ENCODE assay signal across 13 mouse cellular contexts in the genomic region with DNA sequence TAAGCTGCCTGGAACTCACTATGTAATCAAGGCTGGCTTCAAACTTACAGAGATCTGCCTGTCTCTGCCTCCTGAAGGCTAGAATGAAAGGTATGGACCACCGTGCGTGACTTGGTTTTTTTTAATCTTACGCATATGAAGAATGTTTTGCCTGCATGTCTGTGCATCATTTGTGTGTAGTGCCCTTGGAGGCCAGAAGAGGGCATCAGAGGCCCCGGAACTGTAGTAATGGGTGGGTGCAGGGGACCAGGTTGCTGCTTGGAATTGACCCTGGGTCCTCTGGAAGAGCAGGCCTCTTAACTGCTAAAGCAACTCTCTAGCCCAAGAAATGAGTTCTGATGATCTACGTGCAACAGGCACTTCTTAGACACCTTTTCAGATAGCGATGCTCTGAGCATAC. TPM values are rescaled to one million over a fixed set of nuclear protein-coding genes. Genes with fewer than 3 reads are reported as not detected.
DNase-seq lines count a peak whose midpoint lies in the region; ATAC-seq and TF ChIP-seq lines count a peak whose summit lies in the region.
"Had no signal": no experiment of that assay in that cellular context is flagged by ENCODE, and none has a peak within 500 bp of the region (broad histone marks: within the 10 kb centered on the region; RNA-seq: fewer than 3 reads in every experiment).

No protein-coding gene starts in this region.

- no peak for DNase-seq in heart, postnatal 0 days (ENCODE audit: low spot score)
- DNase-seq in heart, postnatal 25 days (ENCODE audit: low spot score): no peak
- DNase-seq in lung, embryonic 14.5 days: no peak
- DNase-seq in lung, postnatal 36 days: no peak
- DNase-seq in MEL (ENCODE audit: low read depth, low spot score): peak; percentile 46
- no peak for DNase-seq in right cerebral cortex, postnatal 10 days (ENCODE audit: low spot score in 2 of 2)
- DNase-seq: heart, adult 18-20 months; heart, postnatal 36 days had no signal

- no peak for TF ChIP-seq POLR2A in MEL (IDR thresholded peaks at IDR 0.05; ENCODE audit: control insufficient read depth in 1 of 2, insufficient read depth in 1 of 2, low read depth in 1 of 2, low read length in 2 of 2, poor library complexity in 1 of 2)
- no peak for TF ChIP-seq POLR2A in small intestine, adult 2 months (IDR thresholded peaks at IDR 0.05; ENCODE audit: low read depth, low read length)

- no peaks in the 10 kb centered on the region for H3K4me1 ChIP-seq in heart, postnatal 0 days (ENCODE audit: control insufficient read depth, insufficient read depth)
- no peaks in the 10 kb centered on the region for H3K4me1 ChIP-seq in lung, embryonic 14.5 days (ENCODE audit: insufficient read depth)
- H3K4me1 ChIP-seq in MEL (ENCODE audit: control insufficient read depth in 1 of 2, insufficient read depth in 2 of 2, low read length in 2 of 2): peaks cover 0 to 4% of the 10 kb centered on the region in 2 experiments; a peak in 1 of 4 replicates
- H3K4me1 ChIP-seq in small intestine, adult 2 months (ENCODE audit: control insufficient read depth, insufficient read depth, insufficient read length, low read length): peaks cover 9% of the 10 kb centered on the region; the same call in 1 of the 2 replicates

- no peaks in the 10 kb centered on the region for H3K9me3 ChIP-seq in heart, postnatal 0 days (replicated peaks; ENCODE audit: control insufficient read depth, low read length)
- H3K9me3 ChIP-seq in lung, embryonic 14.5 days (ENCODE audit: low read depth, low read length): no peaks in the 10 kb centered on the region
- H3K9me3 ChIP-seq in MEL (replicated peaks; ENCODE audit: insufficient read depth, low read length): no peaks in the 10 kb centered on the region

- no peak for TF ChIP-seq EP300 in heart, postnatal 0 days (IDR thresholded peaks at IDR 0.05; ENCODE audit: low read depth)
- no peak for TF ChIP-seq EP300 in MEL (IDR thresholded peaks at IDR 0.05; ENCODE audit: low read depth in 1 of 2, low read length in 2 of 2)

- 68% methylated on average over 6 of the region's 6 CpGs for WGBS in heart, postnatal 0 days
- 73% methylated on average over 6 of the region's 6 CpGs for WGBS in lung, embryonic 14.5 days
- WGBS in small intestine, adult 2 months: 77% methylated on average over 6 of the region's 6 CpGs

- no peaks in the 10 kb centered on the region for H3K79me2 ChIP-seq in MEL (ENCODE audit: control insufficient read depth, insufficient read depth, low read length, poor library complexity)

- no peaks in the 10 kb centered on the region for H3K36me3 ChIP-seq in heart, postnatal 0 days (replicated peaks; ENCODE audit: control insufficient read depth, insufficient read depth, low read length)
- no peaks in the 10 kb centered on the region for H3K36me3 ChIP-seq in lung, embryonic 14.5 days (ENCODE audit: insufficient read depth)
- no peaks in the 10 kb centered on the region for H3K36me3 ChIP-seq in MEL (ENCODE audit: control insufficient read depth in 1 of 2, insufficient read depth in 2 of 2, low read length in 2 of 2)
- H3K36me3 ChIP-seq in small intestine, adult 2 months (ENCODE audit: control insufficient read depth, insufficient read depth, low read length): no peaks in the 10 kb centered on the region

- H3K4me3 ChIP-seq in heart, postnatal 0 days (ENCODE audit: low read depth, low read length): no peak overlapping the region
- no peak overlapping the region for H3K4me3 ChIP-seq in lung, embryonic 14.5 days (ENCODE audit: low read depth, low read length)
- no peak overlapping the region for H3K4me3 ChIP-seq in MEL (ENCODE audit: control insufficient read depth in 1 of 2, insufficient read depth in 1 of 2, low read depth in 2 of 2, low read length in 2 of 2)
- no peak overlapping the region for H3K4me3 ChIP-seq in small intestine, adult 2 months (ENCODE audit: low read depth, low read length)
- H3K4me3 ChIP-seq: megakaryocyte, embryonic 14.5 days had no signal

- H3K4me2 ChIP-seq in heart, postnatal 0 days (ENCODE audit: low read depth, low read length): no peak overlapping the region
- H3K4me2 ChIP-seq in lung, embryonic 14.5 days: no peak overlapping the region

- H3K27ac ChIP-seq in heart, postnatal 0 days (ENCODE audit: low read depth): no peak overlapping the region
- H3K27ac ChIP-seq in lung, embryonic 14.5 days (ENCODE audit: low read depth): no peak overlapping the region
- no peak overlapping the region for H3K27ac ChIP-seq in MEL (ENCODE audit: control insufficient read depth, low read depth, low read length)
- no peak overlapping the region for H3K27ac ChIP-seq in small intestine, adult 2 months (ENCODE audit: insufficient read depth, low read depth, low read length)

- H3K27me3 ChIP-seq in heart, postnatal 0 days (ENCODE audit: control insufficient read depth, insufficient read depth, low read length): peaks cover 3% of the 10 kb centered on the region
- no peaks in the 10 kb centered on the region for H3K27me3 ChIP-seq in lung, embryonic 14.5 days (ENCODE audit: insufficient read depth, low read length)
- no peaks in the 10 kb centered on the region for H3K27me3 ChIP-seq in MEL (ENCODE audit: control insufficient read depth in 1 of 2, insufficient read depth in 2 of 2, low read length in 2 of 2)
- no peaks in the 10 kb centered on the region for H3K27me3 ChIP-seq in small intestine, adult 2 months (ENCODE audit: control insufficient read depth, insufficient read depth, low read length)

- intact Hi-C loops in heart, postnatal 25 days (cut with DNase I): loop anchor here (2.0 kb wide), 1 partner anchor 44 kb away; no protein-coding TSS in a partner anchor

- no peak overlapping the region for H3K9ac ChIP-seq in heart, postnatal 0 days (replicated peaks; ENCODE audit: low read depth, low read length)
- H3K9ac ChIP-seq in lung, embryonic 14.5 days: no peak overlapping the region
- no peak overlapping the region for H3K9ac ChIP-seq in MEL (ENCODE audit: control insufficient read depth, low read depth, low read length, poor library complexity, severe bottlenecking)

- TF ChIP-seq CTCF in heart, postnatal 0 days (IDR thresholded peaks at IDR 0.05; ENCODE audit: low read depth): peak; percentile 26
- TF ChIP-seq CTCF in lung, embryonic 14.5 days (IDR thresholded peaks at IDR 0.05; ENCODE audit: low read depth): peak; percentile 40
- peak; percentile 48 to 57 (median 51) for TF ChIP-seq CTCF in MEL (IDR thresholded peaks at IDR 0.05 in 2 of 3, conservative IDR thresholded peaks at IDR 0.05 in 1 of 3; ENCODE audit: control insufficient read depth in 1 of 3, insufficient read depth in 1 of 3, low read depth in 2 of 3, low read length in 3 of 3, poor library complexity in 1 of 3, severe bottlenecking in 1 of 3)
- TF ChIP-seq CTCF in small intestine, adult 2 months (IDR thresholded peaks at IDR 0.05; ENCODE audit: extremely low read depth, insufficient read length, insufficient replicate concordance, low read depth, low read length): peak; percentile 42; the same call in 1 of the 2 replicates

- no peak for ATAC-seq in heart, postnatal 0 days (ENCODE audit: insufficient read depth, low read depth)
- no peak for ATAC-seq in lung, embryonic 14.5 days (ENCODE audit: insufficient read depth)
- ATAC-seq: activated CD4-positive, CD25-positive, alpha-beta regulatory T cell, adult 4 months had no signal

- TF ChIP-seq RAD21 in MEL (IDR thresholded peaks at IDR 0.05; ENCODE audit: low read depth, low read length): no peak; the same call in 1 of the 2 replicates

TF ChIP-seq in MEL, 35 proteins besides CTCF, POLR2A, EP300 and RAD21 (continues in another document):
- TF ChIP-seq TBP (IDR thresholded peaks at IDR 0.05; ENCODE audit: low read depth, low read length): no peak
- TF ChIP-seq SMC3 (IDR thresholded peaks at IDR 0.05; ENCODE audit: low read depth, low read length): peak; percentile 41; the same call in 1 of the 2 replicates

RNA-seq across cellular contexts. Expression of a gene that starts 13.9 kb away (rescaled TPM):
- total RNA-seq in heart, postnatal 0 days (2014; rRNA removed; ENCODE audit: low replicate concordance): not detected in 2 replicates
- polyA plus RNA-seq in heart, postnatal 0 days (2015; fragmentation: Nextera tagmentation; extraction: Ambion mirVana): not detected in 2 replicates
- total RNA-seq in heart, postnatal 25 days (2021): under 1 TPM in 1 of 2 experiments, not detected in 1; 0.11 TPM
- polyA plus RNA-seq in lung, embryonic 14.5 days (2014; fragmentation: Nextera tagmentation; extraction: Ambion mirVana): not detected in 2 replicates
- not detected in 2 replicates for total RNA-seq in MEL (2012; rRNA removed)
- polyA plus RNA-seq in MEL (2012; ENCODE audit: insufficient read depth in 1 of 2, insufficient read length in 2 of 2, low read depth in 1 of 2, low replicate concordance in 2 of 2, missing spikeins in 1 of 2): not detected
- 0.08 TPM in 1 of 2 replicates, not detected in the other for polyA plus RNA-seq in small intestine, adult 2 months (2012; rRNA removed)
- total RNA-seq: heart, adult 18-20 months; heart, postnatal 36 days had no signal
- polyA plus RNA-seq: activated CD4-positive, CD25-positive, alpha-beta regulatory T cell, adult 4 months; embryonic facial prominence, embryonic 11.5 days; liver, embryonic 16.5 days had no signal

RNA-seq across cellular contexts. Expression of a gene that starts 14.7 kb away (rescaled TPM):
- 2.7 and 7.4 TPM in 2 replicates for total RNA-seq in heart, postnatal 0 days (2014; rRNA removed; ENCODE audit: low replicate concordance)
- 7.0 and 7.6 TPM in 2 replicates for polyA plus RNA-seq in heart, postnatal 0 days (2015; fragmentation: Nextera tagmentation; extraction: Ambion mirVana)
- 1 to 10 TPM; 1.3 to 1.8 TPM for total RNA-seq in heart, postnatal 25 days (2021)
- polyA plus RNA-seq in lung, embryonic 14.5 days (2014; fragmentation: Nextera tagmentation; extraction: Ambion mirVana): 24.1 and 24.4 TPM in 2 replicates
- 10.7 and 12.4 TPM in 2 replicates for total RNA-seq in MEL (2012; rRNA removed)
- 10 to 100 TPM in 1 of 2 experiments, not detected in 1; 26.1 TPM for polyA plus RNA-seq in MEL (2012; ENCODE audit: insufficient read depth in 1 of 2, insufficient read length in 2 of 2, low read depth in 1 of 2, low replicate concordance in 2 of 2, missing spikeins in 1 of 2)
- 218 and 419 TPM in 2 replicates for polyA plus RNA-seq in small intestine, adult 2 months (2012; rRNA removed)
- polyA plus RNA-seq: activated CD4-positive, CD25-positive, alpha-beta regulatory T cell, adult 4 months had no signal

RNA-seq across cellular contexts. Expression of a gene that starts 52.0 kb away (rescaled TPM):
- 40.6 and 43.0 TPM in 2 replicates for total RNA-seq in heart, postnatal 0 days (2014; rRNA removed; ENCODE audit: low replicate concordance)
- 28.9 and 30.0 TPM in 2 replicates for polyA plus RNA-seq in heart, postnatal 0 days (2015; fragmentation: Nextera tagmentation; extraction: Ambion mirVana)
- 10 to 100 TPM; 68.1 to 79.0 TPM for total RNA-seq in heart, postnatal 25 days (2021)
- polyA plus RNA-seq in lung, embryonic 14.5 days (2014; fragmentation: Nextera tagmentation; extraction: Ambion mirVana): 16.1 and 18.0 TPM in 2 replicates
- 26.9 and 31.9 TPM in 2 replicates for total RNA-seq in MEL (2012; rRNA removed)
- 10 to 100 TPM in 1 of 2 experiments, not detected in 1; 31.3 TPM for polyA plus RNA-seq in MEL (2012; ENCODE audit: insufficient read depth in 1 of 2, insufficient read length in 2 of 2, low read depth in 1 of 2, low replicate concordance in 2 of 2, missing spikeins in 1 of 2)
- polyA plus RNA-seq in small intestine, adult 2 months (2012; rRNA removed): 21.1 and 29.5 TPM in 2 replicates

RNA-seq across cellular contexts. Expression of a gene that starts 56.4 kb away (rescaled TPM):
- 302 and 330 TPM in 2 replicates for total RNA-seq in heart, postnatal 0 days (2014; rRNA removed; ENCODE audit: low replicate concordance)
- polyA plus RNA-seq in heart, postnatal 0 days (2015; fragmentation: Nextera tagmentation; extraction: Ambion mirVana): 152 and 159 TPM in 2 replicates
- total RNA-seq in heart, postnatal 25 days (2021): 100 to 1,000 TPM; 560 to 591 TPM
- polyA plus RNA-seq in lung, embryonic 14.5 days (2014; fragmentation: Nextera tagmentation; extraction: Ambion mirVana): 22.2 and 25.1 TPM in 2 replicates
- total RNA-seq in MEL (2012; rRNA removed): 14.0 and 21.2 TPM in 2 replicates
- polyA plus RNA-seq in MEL (2012; ENCODE audit: insufficient read depth in 1 of 2, insufficient read length in 2 of 2, low read depth in 1 of 2, low replicate concordance in 2 of 2, missing spikeins in 1 of 2): 10 to 100 TPM in 1 of 2 experiments, not detected in 1; 22.1 TPM
- polyA plus RNA-seq in small intestine, adult 2 months (2012; rRNA removed): 54.9 and 134 TPM in 2 replicates
